Mouse (Mus musculus): ENCODE measurements at regions not wholly inside any gene's neighbourhood (a gene's known extent, or its start where the extent isn't known, plus 50 kb on each side); places are given as distances from the start of the nearest gene placed in this dataset.

GRCm38 (mm10) chr2:10307376-10307775, 62.9 kb upstream of the Sfmbt2 start:
- DNase-seq (ENCODE audit: low read depth): no peak

GRCm38 (mm10) chr2:10309656-10310055, 60.7 kb upstream of the Sfmbt2 start:
- no peak for DNase-seq (ENCODE audit: low read depth)

GRCm38 (mm10) chr2:10311719-10312118, 58.6 kb upstream of the Sfmbt2 start:
- peak; percentile 52 for DNase-seq (ENCODE audit: low read depth)

- no peak for DNase-seq (ENCODE audit: low read depth)
These were observed 57.9 kb upstream of the Sfmbt2 start for GRCm38 (mm10) chr2:10312398-10312797.

GRCm38 (mm10) chr2:10314251-10315243, 55.8 kb upstream of the Sfmbt2 start:
- peak; percentile 55 for DNase-seq (ENCODE audit: low read depth)

GRCm38 (mm10) chr2:10316347-10316746, 54.0 kb upstream of the Sfmbt2 start:
- DNase-seq (ENCODE audit: low read depth): no peak

- DNase-seq (ENCODE audit: low read depth): no peak
These were observed 52.0 kb upstream of the Sfmbt2 start for GRCm38 (mm10) chr2:10318166-10318768.
